Mouse (Mus musculus) lung, postnatal 0 days (tissue): ENCODE measurements around the gene Olfr104-ps. TPM values are rescaled to one million over a fixed set of nuclear protein-coding genes. Genes with fewer than 3 reads are reported as not detected.

Source experiments
- ATAC-seq: fragments of 200-750 bp; cut with Nextera tagmentation; 2 replicates; pipeline ENCODE4 v1.8.0; 2017; ENCODE audit warnings: moderate library complexity
- DNase-seq: peaks from one replicate; pipeline ENCODE4 v3.0.0-alpha.2; 2016; ENCODE audit warnings: low spot score
- H3K27ac ChIP-seq: fragments of 300-500 bp; sonication (generic); 2 replicates; pipeline ENCODE4 v1.5.1; 2014; ENCODE audit warnings: antibody characterized with exemption, mild to moderate bottlenecking, low read length, mixed read lengths
- H3K27me3 ChIP-seq: fragments of 300-500 bp; sonication (generic); replicated peaks from 2 replicates; pipeline ENCODE4 v1.6.1; 2014; ENCODE audit warnings: low read length, mixed read lengths; ENCODE audit not compliant: insufficient read depth
- H3K36me3 ChIP-seq: fragments of 300-500 bp; sonication (generic); 2 replicates; pipeline ENCODE4 v1.6.1; 2014; ENCODE audit warnings: low read length, mixed read lengths; ENCODE audit not compliant: insufficient read depth
- H3K4me1 ChIP-seq: fragments of 300-500 bp; sonication (generic); 2 replicates; pipeline ENCODE4 v1.6.1; 2014; ENCODE audit warnings: antibody characterized with exemption, low read depth, low read length, mixed read lengths; ENCODE audit not compliant: insufficient read depth
- H3K4me2 ChIP-seq: fragments of 300-500 bp; sonication (generic); replicated peaks from 2 replicates; pipeline ENCODE4 v1.6.1; 2014; ENCODE audit warnings: low read depth, mild to moderate bottlenecking, low read length, moderate library complexity, mixed read lengths
- H3K4me3 ChIP-seq: fragments of 300-500 bp; sonication (generic); 2 replicates; pipeline ENCODE4 v1.5.1; 2014; ENCODE audit warnings: low read depth, low read length
- H3K9ac ChIP-seq: fragments of 300-500 bp; sonication (generic); replicated peaks from 2 replicates; pipeline ENCODE4 v1.6.1; 2014; ENCODE audit warnings: low read depth, mild to moderate bottlenecking
- H3K9me3 ChIP-seq: fragments of 300-500 bp; sonication (generic); 2 replicates; pipeline ENCODE4 v1.6.1; 2016; ENCODE audit warnings: low read length, mixed read lengths
- CTCF ChIP-seq: IDR thresholded peaks from 2 replicates; pipeline ENCODE4 v1.5.1; 2016; ENCODE audit warnings: antibody characterized with exemption, mild to moderate bottlenecking
- EP300 ChIP-seq: IDR thresholded peaks from 2 replicates; pipeline ENCODE4 v1.6.1; 2016; ENCODE audit warnings: antibody characterized with exemption, mild to moderate bottlenecking, control low read depth
- WGBS: fragments of 180-500 bp; shearing (Covaris S2); extraction: QIAGEN DNeasy Blood & Tissue Kit; methylation state at CpG from one replicate; pipeline ENCODE4 v1.1.7; 2014; 5-methylcytosine and 5-hydroxymethylcytosine counted together
- polyA plus RNA-seq: library from polyadenylated mRNA; unstranded; fragments of >200 nt; fragmentation: Nextera tagmentation; extraction: Ambion mirVana; gene quantifications from 2 replicates; pipeline ENCODE4 v1.2.1, GENCODE M21; 2015

Olfr104-ps gene
- not detected in 2 replicates for polyA plus RNA-seq

GRCm38 (mm10) chr17:37359282-37359681 lies at the start of gene Olfr104-ps:
Gene Olfr104-ps (plus strand): TSS chr17:37359582.
- no peaks in the 10 kb centered on the region for H3K27me3 ChIP-seq
- H3K4me3 ChIP-seq, result no peak within 1 kb of the TSS
- H3K4me1 ChIP-seq, result no peaks in the 10 kb centered on the region
- ATAC-seq, result no peak
- no peak for TF ChIP-seq EP300
- TF ChIP-seq CTCF, result no peak
- no peak for DNase-seq
- H3K9ac ChIP-seq, result no peak within 1 kb of the TSS
- no peaks in the 10 kb centered on the region for H3K9me3 ChIP-seq
- H3K4me2 ChIP-seq, result no peak within 1 kb of the TSS
- H3K36me3 ChIP-seq, result no peaks in the 10 kb centered on the region
- no peak within 1 kb of the TSS for H3K27ac ChIP-seq

GRCm38 (mm10) chr17:37310146-37310699 lies 49.2 kb upstream of the Olfr104-ps start:
- no peak for ATAC-seq
- H3K9me3 ChIP-seq, result no peaks in the 10 kb centered on the region
- no peak for TF ChIP-seq CTCF
- TF ChIP-seq EP300, result no peak
- 35% methylated on average over 2 of the region's 2 CpGs for WGBS
- no peaks in the 10 kb centered on the region for H3K4me1 ChIP-seq
- no peak overlapping the region for H3K4me3 ChIP-seq
- no peak overlapping the region for H3K27ac ChIP-seq
- no peak overlapping the region for H3K9ac ChIP-seq
- H3K27me3 ChIP-seq, result no peaks in the 10 kb centered on the region
- H3K36me3 ChIP-seq, result no peaks in the 10 kb centered on the region
- H3K4me2 ChIP-seq, result no peak overlapping the region
- DNase-seq, result no peak

GRCm38 (mm10) chr17:37316954-37317353 lies 42.4 kb upstream of the Olfr104-ps start, which contains the start of gene Olfr102:
Gene Olfr102 (minus strand): TSS chr17:37317054.
- Histone ChIP-seq H3K27ac (no peak within 1 kb of the TSS), H3K27me3 (no peaks in the 10 kb centered on the region), H3K9me3 (no peaks in the 10 kb centered on the region), H3K36me3 (no peaks in the 10 kb centered on the region), H3K9ac (no peak within 1 kb of the TSS), H3K4me2 (no peak within 1 kb of the TSS), H3K4me1 (no peaks in the 10 kb centered on the region), H3K4me3 (no peak within 1 kb of the TSS)
- DNase-seq (no peak), ATAC-seq (no peak)
- TF ChIP-seq CTCF (no peak), EP300 (no peak)

- WGBS, result 83% methylated on average over 2 of the region's 2 CpGs
Measured at GRCm38 (mm10) chr17:37339598-37339997, 19.8 kb upstream of the Olfr104-ps start, which contains the start of gene Olfr103. Gene Olfr103 (minus strand): TSS chr17:37339698.

GRCm38 (mm10) chr17:37378733-37379132 lies 19.4 kb downstream of the Olfr104-ps start, which contains the start of gene Olfr105-ps:
Gene Olfr105-ps (plus strand): TSS chr17:37379033.
- TF ChIP-seq EP300 (no peak), CTCF (no peak)
- ATAC-seq (no peak), DNase-seq (no peak)
- no peak within 1 kb of the TSS for H3K4me2 ChIP-seq
- no peak within 1 kb of the TSS for H3K27ac ChIP-seq
- H3K4me3 ChIP-seq, result no peak within 1 kb of the TSS
- no peaks in the 10 kb centered on the region for H3K27me3 ChIP-seq
- no peaks in the 10 kb centered on the region for H3K9me3 ChIP-seq
- H3K36me3 ChIP-seq, result no peaks in the 10 kb centered on the region
- H3K9ac ChIP-seq, result no peak within 1 kb of the TSS
- no peaks in the 10 kb centered on the region for H3K4me1 ChIP-seq

More at GRCm38 (mm10) chr17:37339598-37339997, 19.8 kb upstream of the Olfr104-ps start, which contains the start of gene Olfr103:
- ATAC-seq (no peak), DNase-seq (no peak)
- Histone ChIP-seq H3K4me1 (no peaks in the 10 kb centered on the region), H3K9me3 (no peaks in the 10 kb centered on the region), H3K4me3 (no peak within 1 kb of the TSS), H3K4me2 (no peak within 1 kb of the TSS), H3K9ac (no peak within 1 kb of the TSS), H3K27ac (no peak within 1 kb of the TSS), H3K36me3 (no peaks in the 10 kb centered on the region), H3K27me3 (no peaks in the 10 kb centered on the region)
- no peak for TF ChIP-seq CTCF

GRCm38 (mm10) chr17:37390093-37390492 lies 30.7 kb downstream of the Olfr104-ps start, which contains the start of gene Olfr106-ps:
Gene Olfr106-ps (plus strand): TSS chr17:37390393.
- Histone ChIP-seq H3K27ac (no peak within 1 kb of the TSS), H3K4me1 (no peaks in the 10 kb centered on the region), H3K4me2 (no peak within 1 kb of the TSS), H3K9me3 (no peaks in the 10 kb centered on the region), H3K27me3 (no peaks in the 10 kb centered on the region), H3K9ac (no peak within 1 kb of the TSS), H3K4me3 (no peak within 1 kb of the TSS), H3K36me3 (no peaks in the 10 kb centered on the region)
- DNase-seq (no peak), ATAC-seq (no peak)
- no peak for TF ChIP-seq EP300
- no peak for TF ChIP-seq CTCF
- WGBS, result 33% methylated on average over 1 of the region's 1 CpGs
